Mouse (Mus musculus) CH12.LX (cell line): ENCODE measurements around the gene AW011738. TPM values are rescaled to one million over a fixed set of nuclear protein-coding genes. Genes with fewer than 3 reads are reported as not detected.

Source experiments
- DNase-seq: peaks from one replicate; pipeline ENCODE4 v3.0.0-alpha.2; 2013; ENCODE audit errors: extremely low read depth
- H3K27ac ChIP-seq: 2 replicates; pipeline ENCODE4 v1.5.1; 2012; ENCODE audit warnings: low read depth, mild to moderate bottlenecking, control low read depth, moderate library complexity; ENCODE audit not compliant: insufficient read depth
- H3K27me3 ChIP-seq: replicated peaks from 2 replicates; pipeline ENCODE3; 2012; ENCODE audit warnings: inconsistent platforms
- H3K36me3 ChIP-seq, 2 experiments: replicated peaks in 1 of 2; 2 replicates each; pipeline versions ENCODE3 to v1.6.1; 2012; ENCODE audit warnings: inconsistent platforms in 1 of 2, low read length in 1 of 2, mild to moderate bottlenecking in 1 of 2, mixed read lengths in 1 of 2, moderate library complexity in 1 of 2; ENCODE audit not compliant: control insufficient read depth in 1 of 2, insufficient read depth in 1 of 2
- H3K4me1 ChIP-seq, 2 experiments: 2 replicates each; pipeline ENCODE4 v1.6.1; 2012; ENCODE audit warnings: inconsistent platforms in 1 of 2, moderate library complexity in 1 of 2; ENCODE audit not compliant: insufficient read depth in 2 of 2, control insufficient read depth in 1 of 2
- H3K4me2 ChIP-seq: 2 replicates; pipeline ENCODE4 v1.6.1; 2012; ENCODE audit warnings: low read depth, mild to moderate bottlenecking, control low read depth; ENCODE audit not compliant: poor library complexity, insufficient read depth, severe bottlenecking
- H3K4me3 ChIP-seq, 3 experiments: fragments of 150-350 bp in 1 of 3; sonication (generic) in 1 of 3; replicated peaks in 1 of 3; 2 replicates each; pipeline versions ENCODE3 to v1.5.1; 2011 to 2012; ENCODE audit warnings: low read depth in 2 of 3, low read length in 2 of 3, mild to moderate bottlenecking in 2 of 3, moderate library complexity in 2 of 3, control low read depth in 1 of 3, improper control_type of control experiment in 1 of 3, inconsistent platforms in 1 of 3, mixed read lengths in 1 of 3; ENCODE audit not compliant: poor library complexity in 1 of 3
- H3K79me2 ChIP-seq: replicated peaks from 2 replicates; pipeline ENCODE4 v1.6.1; 2012; ENCODE audit warnings: mild to moderate bottlenecking, moderate library complexity; ENCODE audit not compliant: control insufficient read depth, poor library complexity, insufficient read depth, severe bottlenecking; ENCODE audit errors: extremely low read depth
- H3K9ac ChIP-seq: 2 replicates; pipeline ENCODE4 v1.6.1; 2012; ENCODE audit warnings: low read depth, mild to moderate bottlenecking, control low read depth, moderate library complexity; ENCODE audit not compliant: insufficient read depth
- H3K9me3 ChIP-seq: replicated peaks from 2 replicates; pipeline ENCODE3; 2012; ENCODE audit warnings: low read length, inconsistent platforms, mixed read lengths
- BHLHE40 ChIP-seq: IDR thresholded peaks from 2 replicates; pipeline ENCODE4 v1.6.1; 2011; ENCODE audit warnings: mild to moderate bottlenecking, low read depth, low read length, improper control_type of control experiment
- CHD1 ChIP-seq: IDR thresholded peaks from 2 replicates; pipeline ENCODE4 v1.6.1; 2012; ENCODE audit warnings: low read depth, low read length, improper control_type of control experiment, inconsistent platforms
- CHD2 ChIP-seq: IDR thresholded peaks from 2 replicates; pipeline ENCODE4 v1.6.1; 2011; ENCODE audit warnings: low read length, improper control_type of control experiment
- CTCF ChIP-seq, 2 experiments: IDR thresholded peaks in 1 of 2; conservative IDR thresholded peaks in 1 of 2; 2 replicates each; pipeline ENCODE4 v1.5.1; 2011 to 2012; ENCODE audit warnings: low read depth in 2 of 2, low read length in 2 of 2, improper control_type of control experiment in 1 of 2, inconsistent platforms in 1 of 2, mild to moderate bottlenecking in 1 of 2, moderate library complexity in 1 of 2
- E2F4 ChIP-seq: IDR thresholded peaks from 2 replicates; pipeline ENCODE4 v1.6.1; 2011; ENCODE audit warnings: low read depth, low read length, improper control_type of control experiment; ENCODE audit not compliant: insufficient replicate concordance
- ELF1 ChIP-seq: IDR thresholded peaks from 2 replicates; pipeline ENCODE4 v1.6.1; 2014; ENCODE audit warnings: low read depth, mild to moderate bottlenecking, inconsistent platforms, low read length, improper control_type of control experiment
- ETS1 ChIP-seq: conservative IDR thresholded peaks from 2 replicates; pipeline ENCODE4 v1.6.1; 2012; ENCODE audit warnings: low read depth, mild to moderate bottlenecking, inconsistent platforms, low read length, improper control_type of control experiment, moderate library complexity
- IRF4 ChIP-seq: IDR thresholded peaks from 2 replicates; pipeline ENCODE4 v1.6.1; 2014; ENCODE audit warnings: low read depth, mild to moderate bottlenecking, inconsistent platforms, low read length, improper control_type of control experiment
- MAZ ChIP-seq: IDR thresholded peaks from 2 replicates; pipeline ENCODE4 v1.6.1; 2012; ENCODE audit warnings: low read depth, mild to moderate bottlenecking, inconsistent platforms, low read length, improper control_type of control experiment, moderate library complexity
- MEF2A ChIP-seq: IDR thresholded peaks from 2 replicates; pipeline ENCODE4 v1.6.1; 2014; ENCODE audit warnings: low read depth, mild to moderate bottlenecking, inconsistent platforms, low read length, improper control_type of control experiment, borderline replicate concordance
- MXI1 ChIP-seq: IDR thresholded peaks from 2 replicates; pipeline ENCODE4 v1.6.1; 2011; ENCODE audit warnings: mild to moderate bottlenecking, low read depth, low read length, improper control_type of control experiment
- MYC ChIP-seq: IDR thresholded peaks from 2 replicates; pipeline ENCODE4 v1.6.1; 2011; ENCODE audit warnings: low read depth, mild to moderate bottlenecking, improper control_type of control experiment, low read length
- NRF1 ChIP-seq: IDR thresholded peaks from 2 replicates; pipeline ENCODE4 v1.6.1; 2014; ENCODE audit warnings: low read depth, mild to moderate bottlenecking, inconsistent platforms, low read length, improper control_type of control experiment, moderate library complexity
- PAX5 ChIP-seq: IDR thresholded peaks from 2 replicates; pipeline ENCODE4 v1.6.1; 2012; ENCODE audit warnings: low read length, inconsistent platforms, mixed read lengths
- RAD21 ChIP-seq: IDR thresholded peaks from 2 replicates; pipeline ENCODE4 v1.6.1; 2011; ENCODE audit warnings: low read depth, mild to moderate bottlenecking, low read length, improper control_type of control experiment, moderate library complexity
- RCOR1 ChIP-seq: conservative IDR thresholded peaks from 2 replicates; pipeline ENCODE4 v1.6.1; 2012; ENCODE audit warnings: low read depth, mild to moderate bottlenecking, inconsistent platforms, low read length, improper control_type of control experiment
- TBP ChIP-seq: conservative IDR thresholded peaks from 2 replicates; pipeline ENCODE4 v1.6.1; 2011; ENCODE audit warnings: low read depth, low read length, improper control_type of control experiment
- USF2 ChIP-seq: conservative IDR thresholded peaks from 2 replicates; pipeline ENCODE4 v1.6.1; 2011; ENCODE audit warnings: low read depth, low read length, improper control_type of control experiment
- ZC3H11A ChIP-seq: IDR thresholded peaks from 2 replicates; pipeline ENCODE4 v1.6.1; 2012; ENCODE audit warnings: low read depth, mild to moderate bottlenecking, inconsistent platforms, low read length, improper control_type of control experiment
- ZNF384 ChIP-seq: IDR thresholded peaks from 2 replicates; pipeline ENCODE4 v1.6.1; 2012; ENCODE audit warnings: low read depth, low read length, improper control_type of control experiment, inconsistent platforms
- dilution Hi-C: fragments of 300-500 bp; cut with MboI; formaldehyde crosslinking; loops from 2 replicates; pipeline ENCODE4 v1.14.3; 2020; ENCODE audit warnings: low sequenced_read_pairs; ENCODE audit not compliant: extremely low pct_unique_long_range_greater_than_20kb, extremely low pct_ligation_motif_present
- in situ Hi-C: fragments of 300-500 bp; cut with MboI; formaldehyde crosslinking; loops from 3 replicates; pipeline ENCODE4 v1.14.3; 2019; ENCODE audit warnings: low sequenced_read_pairs, low pct_ligation_motif_present, low pct_unique_long_range_greater_than_20kb, mixed read lengths
- polyA plus RNA-seq: library from polyadenylated mRNA; unstranded; fragments of >175 nt; gene quantifications from 2 replicates; pipeline ENCODE4 v1.2.1, GENCODE M21; 2012; ENCODE audit warnings: low read depth; ENCODE audit not compliant: insufficient read length
- total RNA-seq, 2 experiments: library from RNA; depleted of rRNA; stranded (reverse); fragments of 300-350 nt in 1 of 2; fragments of >200 nt in 1 of 2; gene quantifications; 2 replicates each; pipeline ENCODE4 v1.2.3; 2012 to 2014

AW011738 gene
- total and polyA plus RNA-seq, 3 experiments: 0.15 to 1.6 (median 0.20) TPM

DNA sequence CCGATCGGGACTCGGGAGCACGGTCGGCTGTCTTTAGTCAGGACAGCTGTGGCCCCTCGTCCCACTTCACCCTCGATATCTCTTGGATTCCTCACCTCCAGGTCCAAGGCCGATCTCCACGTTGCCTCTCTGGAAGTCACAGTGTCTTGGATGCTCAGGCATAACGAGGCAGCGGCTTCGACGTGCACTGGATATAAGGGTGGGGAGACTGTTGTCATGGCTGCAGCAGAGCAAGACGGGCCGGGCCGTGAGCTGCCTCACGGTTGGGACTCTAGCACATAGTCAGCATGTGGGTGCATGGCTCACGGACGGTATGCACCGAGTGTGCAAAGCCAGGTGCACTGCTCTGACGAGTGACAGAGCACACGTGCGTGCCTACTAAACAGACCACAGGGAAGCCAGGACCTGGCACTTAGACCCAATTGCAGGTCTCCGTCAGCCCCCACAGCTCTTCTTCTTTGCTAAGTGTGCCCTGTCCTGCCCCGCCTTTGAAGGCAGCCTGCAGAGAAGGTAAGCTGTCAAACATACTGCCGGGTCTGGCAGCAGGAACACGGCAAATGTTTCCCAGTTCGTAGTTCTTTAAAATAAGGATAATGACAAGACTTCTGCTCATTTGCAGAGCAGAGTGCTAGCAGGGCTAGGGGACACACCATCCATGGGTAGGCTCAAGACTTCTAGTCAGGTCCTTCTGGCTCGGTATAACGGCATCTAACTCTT, 51.4 kb downstream of the AW011738 start:
- H3K4me3 ChIP-seq: no peak overlapping the region
- H3K27ac ChIP-seq: no peak overlapping the region
- no peaks in the 10 kb centered on the region for H3K79me2 ChIP-seq
- no peak overlapping the region for H3K9ac ChIP-seq
- in situ Hi-C loops: no loop called here
- peaks cover 3 to 25% of the 10 kb centered on the region in 2 experiments for H3K36me3 ChIP-seq
- TF ChIP-seq CHD2 (no peak), MAZ (no peak), PAX5 (no peak), MEF2A (no peak), ELF1 (no peak), RCOR1 (no peak), ZC3H11A (no peak), NRF1 (no peak), ETS1 (no peak), IRF4 (no peak), RAD21 (no peak), TBP (no peak), CTCF (conservative IDR thresholded peaks at IDR 0.05 in 1 of 2, IDR thresholded peaks at IDR 0.05 in 1 of 2; ENCODE audit: low read depth in 2 of 2, low read length in 2 of 2) (no peak), BHLHE40 (no peak), MYC (no peak), ZNF384 (no peak), CHD1 (no peak), USF2 (no peak), MXI1 (no peak), E2F4 (no peak)
- TF ChIP-seq, all 38 proteins: peak for 0
- Histone ChIP-seq H3K27me3 (no peaks in the 10 kb centered on the region), H3K9me3 (no peaks in the 10 kb centered on the region), H3K4me2 (no peak overlapping the region), H3K4me1 (peaks cover 0 to 4% of the 10 kb centered on the region in 2 experiments; a peak in 1 of 4 replicates)
- dilution Hi-C loops: no loop called here
- no peak for DNase-seq

Other genes with a start within 250 kb of the AW011738 start
- gene C1qtnf12, start 241.0 kb upstream of the AW011738 start, total RNA-seq (2012; rRNA removed): 21.0 and 21.1 TPM in 2 replicates
- 24.5 and 25.3 TPM in 2 replicates for gene C1qtnf12, start 241.0 kb upstream of the AW011738 start, total RNA-seq (2014; rRNA removed)
- gene C1qtnf12, start 241.0 kb upstream of the AW011738 start, polyA plus RNA-seq: 25.0 and 27.6 TPM in 2 replicates
- 10.1 and 11.3 TPM in 2 replicates for gene B3galt6, start 210.7 kb upstream of the AW011738 start, total RNA-seq (2012; rRNA removed)
- gene B3galt6, start 210.7 kb upstream of the AW011738 start, total RNA-seq (2014; rRNA removed): 8.6 and 9.9 TPM in 2 replicates
- 3.1 and 3.4 TPM in 2 replicates for gene B3galt6, start 210.7 kb upstream of the AW011738 start, polyA plus RNA-seq
- 193 and 211 TPM in 2 replicates for gene Sdf4, start 210.4 kb upstream of the AW011738 start, total RNA-seq (2012; rRNA removed)
- gene Sdf4, start 210.4 kb upstream of the AW011738 start, total RNA-seq (2014; rRNA removed): 210 and 227 TPM in 2 replicates
- 167 and 193 TPM in 2 replicates for gene Sdf4, start 210.4 kb upstream of the AW011738 start, polyA plus RNA-seq
- gene Tnfrsf4, start 189.5 kb upstream of the AW011738 start, total RNA-seq (2012; rRNA removed): 21.7 and 28.2 TPM in 2 replicates
- 73.5 and 86.1 TPM in 2 replicates for gene Tnfrsf4, start 189.5 kb upstream of the AW011738 start, total RNA-seq (2014; rRNA removed)
- 63.8 and 81.1 TPM in 2 replicates for gene Tnfrsf4, start 189.5 kb upstream of the AW011738 start, polyA plus RNA-seq
- gene Tnfrsf18, start 177.1 kb upstream of the AW011738 start, total RNA-seq (2012; rRNA removed): 52.1 and 76.1 TPM in 2 replicates
- gene Tnfrsf18, start 177.1 kb upstream of the AW011738 start, total RNA-seq (2014; rRNA removed): 48.8 and 50.7 TPM in 2 replicates
- gene Tnfrsf18, start 177.1 kb upstream of the AW011738 start, polyA plus RNA-seq: 38.8 and 48.4 TPM in 2 replicates
- 0.04 TPM in 1 of 2 replicates, not detected in the other for gene Ttll10, start 143.9 kb upstream of the AW011738 start, total RNA-seq (2012; rRNA removed)
- not detected in 2 replicates for gene Ttll10, start 143.9 kb upstream of the AW011738 start, total RNA-seq (2014; rRNA removed)
- not detected in 2 replicates for gene Ttll10, start 143.9 kb upstream of the AW011738 start, polyA plus RNA-seq
- gene 9430015G10Rik, start 93.3 kb upstream of the AW011738 start, total RNA-seq (2012; rRNA removed): 34.3 and 37.7 TPM in 2 replicates
- gene 9430015G10Rik, start 93.3 kb upstream of the AW011738 start, total RNA-seq (2014; rRNA removed): 29.8 and 31.1 TPM in 2 replicates
- gene 9430015G10Rik, start 93.3 kb upstream of the AW011738 start, polyA plus RNA-seq: 29.8 and 33.2 TPM in 2 replicates
- gene Rnf223, start 72.8 kb upstream of the AW011738 start, total RNA-seq (2012; rRNA removed): 0.21 and 0.29 TPM in 2 replicates
- gene Rnf223, start 72.8 kb upstream of the AW011738 start, total RNA-seq (2014; rRNA removed): 0.07 and 0.18 TPM in 2 replicates
- gene Rnf223, start 72.8 kb upstream of the AW011738 start, polyA plus RNA-seq: 0.55 and 0.80 TPM in 2 replicates
- gene Agrn, start 5.8 kb upstream of the AW011738 start, total RNA-seq (2012; rRNA removed): 5.0 and 10.6 TPM in 2 replicates
- gene Agrn, start 5.8 kb upstream of the AW011738 start, total RNA-seq (2014; rRNA removed): 1.6 and 1.7 TPM in 2 replicates
- 3.1 and 3.4 TPM in 2 replicates for gene Agrn, start 5.8 kb upstream of the AW011738 start, polyA plus RNA-seq
- 4.5 and 6.8 TPM in 2 replicates for gene Isg15, start 2.5 kb upstream of the AW011738 start, total RNA-seq (2012; rRNA removed)
- gene Isg15, start 2.5 kb upstream of the AW011738 start, total RNA-seq (2014; rRNA removed): 4.8 TPM in 2 replicates
- gene Isg15, start 2.5 kb upstream of the AW011738 start, polyA plus RNA-seq: 6.0 and 10.4 TPM in 2 replicates
- gene Perm1, start 12.6 kb downstream of the AW011738 start, total RNA-seq (2012; rRNA removed): 0.04 and 0.08 TPM in 2 replicates
- not detected in 2 replicates for gene Perm1, start 12.6 kb downstream of the AW011738 start, total RNA-seq (2014; rRNA removed)
- 0.43 and 0.50 TPM in 2 replicates for gene Perm1, start 12.6 kb downstream of the AW011738 start, polyA plus RNA-seq
- 8.2 and 9.7 TPM in 2 replicates for gene Plekhn1, start 31.6 kb downstream of the AW011738 start, total RNA-seq (2012; rRNA removed)
- gene Plekhn1, start 31.6 kb downstream of the AW011738 start, total RNA-seq (2014; rRNA removed): 3.3 TPM in 2 replicates
- gene Plekhn1, start 31.6 kb downstream of the AW011738 start, polyA plus RNA-seq: 6.5 and 7.2 TPM in 2 replicates
- 197 and 200 TPM in 2 replicates for gene Noc2l, start 32.7 kb downstream of the AW011738 start, total RNA-seq (2012; rRNA removed)
- gene Noc2l, start 32.7 kb downstream of the AW011738 start, total RNA-seq (2014; rRNA removed): 157 and 173 TPM in 2 replicates
- 244 and 265 TPM in 2 replicates for gene Noc2l, start 32.7 kb downstream of the AW011738 start, polyA plus RNA-seq
- gene Samd11, start 52.4 kb downstream of the AW011738 start, total RNA-seq (2012; rRNA removed): 3.5 and 4.1 TPM in 2 replicates
- gene Samd11, start 52.4 kb downstream of the AW011738 start, total RNA-seq (2014; rRNA removed): not detected in 2 replicates
- gene Samd11, start 52.4 kb downstream of the AW011738 start, polyA plus RNA-seq: 0.18 and 0.47 TPM in 2 replicates
- 0.04 TPM in 1 of 2 replicates, not detected in the other for gene Vmn2r-ps159, start 127.8 kb downstream of the AW011738 start, total RNA-seq (2012; rRNA removed)
- not detected in 2 replicates for gene Vmn2r-ps159, start 127.8 kb downstream of the AW011738 start, total RNA-seq (2014; rRNA removed)
- gene Vmn2r-ps159, start 127.8 kb downstream of the AW011738 start, polyA plus RNA-seq: not detected in 2 replicates